1 mouse cellular context compared by ENCODE assay signal in the genomic region with DNA sequence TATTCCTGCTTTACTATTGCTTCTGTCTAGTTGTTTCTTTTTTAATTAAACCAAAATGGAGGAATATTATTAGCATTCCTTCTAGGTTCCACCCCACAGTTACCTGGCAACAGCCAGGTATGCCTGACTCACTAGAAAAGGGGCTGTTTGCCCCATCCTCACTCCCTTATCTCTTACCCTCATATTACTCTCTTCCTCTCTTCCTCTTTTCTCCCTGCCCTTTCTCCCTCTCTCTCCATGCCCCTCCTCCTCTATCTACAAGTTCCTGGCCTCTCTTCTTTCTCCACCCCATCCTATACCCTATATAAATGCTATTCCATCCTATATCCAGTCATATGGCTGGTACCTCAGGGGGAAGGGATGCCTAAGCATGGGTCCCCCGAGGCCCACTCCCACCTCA.
TF ChIP-seq lines count a peak whose summit lies in the region.

No protein-coding gene starts in this region.

TF ChIP-seq in MEL, 35 proteins besides CTCF, POLR2A, EP300 and RAD21 (continued from another document):
- TF ChIP-seq GATA1 (IDR thresholded peaks at IDR 0.05; ENCODE audit: low read depth, low read length) (peak; percentile 79), ZC3H11A (IDR thresholded peaks at IDR 0.05; ENCODE audit: low read depth, low read length) (no peak), MAFK (IDR thresholded peaks at IDR 0.05; ENCODE audit: borderline replicate concordance, low read depth, low read length) (no peak), MYC (IDR thresholded peaks at IDR 0.05; ENCODE audit: low read depth, low read length) (no peak)
